Mouse (Mus musculus): ENCODE data around the gene Idua. TPM values are rescaled to one million over a fixed set of nuclear protein-coding genes. Genes with fewer than 3 reads are reported as not detected.

Idua gene
- polyA plus RNA-seq, 1 experiment = 35.4 TPM

- no peaks in the 10 kb centered on the region for H3K27me3 ChIP-seq (ENCODE audit: control insufficient read depth, insufficient read depth, low read length)
- TF ChIP-seq POLR2A (IDR thresholded peaks at IDR 0.05; ENCODE audit: control insufficient read depth, extremely low read depth, insufficient read depth, low read length, poor library complexity) (no peak), CTCF (IDR thresholded peaks at IDR 0.05; ENCODE audit: borderline replicate concordance, control insufficient read depth, extremely low read depth, insufficient read depth, low read length, poor library complexity) (no peak)
- no peak for DNase-seq
- no peaks in the 10 kb centered on the region for H3K36me3 ChIP-seq (ENCODE audit: control insufficient read depth, insufficient read depth, low read length)
- H3K4me3 ChIP-seq (ENCODE audit: control insufficient read depth, insufficient read depth, low read length) = no peak overlapping the region
- no peaks in the 10 kb centered on the region for H3K4me1 ChIP-seq (replicated peaks; ENCODE audit: control insufficient read depth, insufficient read depth, low read length)
- 79% methylated on average over 6 of the region's 6 CpGs for WGBS
- H3K27ac ChIP-seq (ENCODE audit: control insufficient read depth, insufficient read depth, low read length) = no peak overlapping the region
These were observed 49.0 kb downstream of the Idua start for GRCm38 (mm10) chr5:108708981-108709731.

- WGBS = 87% methylated on average over 6 of the region's 6 CpGs
- Histone ChIP-seq H3K36me3 (ENCODE audit: control insufficient read depth, insufficient read depth, low read length) (no peaks in the 10 kb centered on the region), H3K4me1 (replicated peaks; ENCODE audit: control insufficient read depth, insufficient read depth, low read length) (no peaks in the 10 kb centered on the region), H3K4me3 (ENCODE audit: control insufficient read depth, insufficient read depth, low read length) (no peak overlapping the region), H3K27ac (ENCODE audit: control insufficient read depth, insufficient read depth, low read length) (no peak overlapping the region), H3K27me3 (ENCODE audit: control insufficient read depth, insufficient read depth, low read length) (no peaks in the 10 kb centered on the region)
- DNase-seq = no peak
- TF ChIP-seq CTCF (IDR thresholded peaks at IDR 0.05; ENCODE audit: borderline replicate concordance, control insufficient read depth, extremely low read depth, insufficient read depth, low read length, poor library complexity) = no peak
- TF ChIP-seq POLR2A (IDR thresholded peaks at IDR 0.05; ENCODE audit: control insufficient read depth, extremely low read depth, insufficient read depth, low read length, poor library complexity) = no peak
These were observed 51.8 kb downstream of the Idua start for GRCm38 (mm10) chr5:108711968-108712367.

DNA sequence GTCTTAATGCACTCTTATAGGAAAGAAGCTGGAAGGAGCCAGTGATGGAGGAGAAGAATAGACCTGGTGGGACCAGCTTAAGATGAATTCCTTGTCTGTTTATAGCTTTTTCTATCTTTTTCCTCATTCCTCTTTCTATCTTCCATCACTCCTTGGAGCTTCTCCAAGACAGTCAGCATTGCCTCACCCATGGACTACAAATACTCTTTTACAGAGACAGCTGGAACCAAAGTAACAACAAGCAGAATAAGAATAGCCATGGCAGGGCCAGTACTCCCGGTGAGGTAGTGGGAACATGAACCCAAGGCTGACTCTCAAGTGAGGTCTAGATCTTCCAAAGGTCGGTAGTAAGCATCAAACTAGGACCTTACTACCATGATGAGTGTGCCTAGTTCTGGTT is 53.0 kb downstream of the Idua start:
- WGBS = 91% methylated on average over 2 of the region's 2 CpGs
- no peak overlapping the region for H3K27ac ChIP-seq (ENCODE audit: control insufficient read depth, insufficient read depth, low read length)
- DNase-seq = no peak
- H3K36me3 ChIP-seq (ENCODE audit: control insufficient read depth, insufficient read depth, low read length) = no peaks in the 10 kb centered on the region
- TF ChIP-seq CTCF (IDR thresholded peaks at IDR 0.05; ENCODE audit: borderline replicate concordance, control insufficient read depth, extremely low read depth, insufficient read depth, low read length, poor library complexity) (no peak), POLR2A (IDR thresholded peaks at IDR 0.05; ENCODE audit: control insufficient read depth, extremely low read depth, insufficient read depth, low read length, poor library complexity) (no peak)
- H3K4me1 ChIP-seq (replicated peaks; ENCODE audit: control insufficient read depth, insufficient read depth, low read length) = no peaks in the 10 kb centered on the region
- H3K4me3 ChIP-seq (ENCODE audit: control insufficient read depth, insufficient read depth, low read length) = no peak overlapping the region
- H3K27me3 ChIP-seq (ENCODE audit: control insufficient read depth, insufficient read depth, low read length) = no peaks in the 10 kb centered on the region

DNA sequence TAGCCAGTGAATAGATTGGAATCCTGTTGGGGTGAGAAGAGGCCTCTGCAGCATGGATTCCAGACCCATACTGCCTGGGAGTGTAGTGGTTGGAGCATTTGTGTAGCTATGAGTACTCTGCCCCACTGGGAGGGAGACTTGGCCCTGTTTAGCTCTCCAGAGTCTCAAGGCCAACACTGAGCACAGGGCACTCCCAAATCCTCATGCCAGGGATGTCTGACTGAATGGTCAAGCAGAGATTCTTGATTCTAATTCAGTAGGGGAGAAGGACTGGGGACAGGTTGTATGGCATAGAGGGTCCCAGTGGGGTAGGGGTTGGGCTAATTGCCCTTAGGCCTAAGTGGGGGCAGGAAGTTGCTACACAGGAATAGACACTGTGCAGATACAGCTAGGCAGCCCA is 53.6 kb downstream of the Idua start:
- no peak for DNase-seq
- Histone ChIP-seq H3K36me3 (ENCODE audit: control insufficient read depth, insufficient read depth, low read length) (no peaks in the 10 kb centered on the region), H3K27me3 (ENCODE audit: control insufficient read depth, insufficient read depth, low read length) (no peaks in the 10 kb centered on the region), H3K4me3 (ENCODE audit: control insufficient read depth, insufficient read depth, low read length) (no peak overlapping the region), H3K27ac (ENCODE audit: control insufficient read depth, insufficient read depth, low read length) (no peak overlapping the region), H3K4me1 (replicated peaks; ENCODE audit: control insufficient read depth, insufficient read depth, low read length) (no peaks in the 10 kb centered on the region)
- TF ChIP-seq CTCF (IDR thresholded peaks at IDR 0.05; ENCODE audit: borderline replicate concordance, control insufficient read depth, extremely low read depth, insufficient read depth, low read length, poor library complexity) = no peak
- TF ChIP-seq POLR2A (IDR thresholded peaks at IDR 0.05; ENCODE audit: control insufficient read depth, extremely low read depth, insufficient read depth, low read length, poor library complexity) = no peak

- Histone ChIP-seq H3K36me3 (ENCODE audit: control insufficient read depth, insufficient read depth, low read length) (no peaks in the 10 kb centered on the region), H3K4me1 (replicated peaks; ENCODE audit: control insufficient read depth, insufficient read depth, low read length) (no peaks in the 10 kb centered on the region), H3K27ac (ENCODE audit: control insufficient read depth, insufficient read depth, low read length) (no peak overlapping the region), H3K4me3 (ENCODE audit: control insufficient read depth, insufficient read depth, low read length) (no peak overlapping the region), H3K27me3 (ENCODE audit: control insufficient read depth, insufficient read depth, low read length) (no peaks in the 10 kb centered on the region)
- 75% methylated on average over 6 of the region's 6 CpGs for WGBS
- DNase-seq = no peak
- TF ChIP-seq CTCF (IDR thresholded peaks at IDR 0.05; ENCODE audit: borderline replicate concordance, control insufficient read depth, extremely low read depth, insufficient read depth, low read length, poor library complexity) (no peak), POLR2A (IDR thresholded peaks at IDR 0.05; ENCODE audit: control insufficient read depth, extremely low read depth, insufficient read depth, low read length, poor library complexity) (no peak)
These were observed 54.0 kb downstream of the Idua start for GRCm38 (mm10) chr5:108714149-108714548.

GRCm38 (mm10) chr5:108715974-108716373 is 55.8 kb downstream of the Idua start:
- no peak overlapping the region for H3K4me3 ChIP-seq (ENCODE audit: control insufficient read depth, insufficient read depth, low read length)
- H3K27ac ChIP-seq (ENCODE audit: control insufficient read depth, insufficient read depth, low read length) = no peak overlapping the region
- WGBS = 88% methylated on average over 1 of the region's 1 CpGs
- H3K36me3 ChIP-seq (ENCODE audit: control insufficient read depth, insufficient read depth, low read length) = no peaks in the 10 kb centered on the region
- no peaks in the 10 kb centered on the region for H3K27me3 ChIP-seq (ENCODE audit: control insufficient read depth, insufficient read depth, low read length)
- TF ChIP-seq POLR2A (IDR thresholded peaks at IDR 0.05; ENCODE audit: control insufficient read depth, extremely low read depth, insufficient read depth, low read length, poor library complexity) = no peak
- no peak for TF ChIP-seq CTCF (IDR thresholded peaks at IDR 0.05; ENCODE audit: borderline replicate concordance, control insufficient read depth, extremely low read depth, insufficient read depth, low read length, poor library complexity)
- DNase-seq = no peak
- no peaks in the 10 kb centered on the region for H3K4me1 ChIP-seq (replicated peaks; ENCODE audit: control insufficient read depth, insufficient read depth, low read length)

DNA sequence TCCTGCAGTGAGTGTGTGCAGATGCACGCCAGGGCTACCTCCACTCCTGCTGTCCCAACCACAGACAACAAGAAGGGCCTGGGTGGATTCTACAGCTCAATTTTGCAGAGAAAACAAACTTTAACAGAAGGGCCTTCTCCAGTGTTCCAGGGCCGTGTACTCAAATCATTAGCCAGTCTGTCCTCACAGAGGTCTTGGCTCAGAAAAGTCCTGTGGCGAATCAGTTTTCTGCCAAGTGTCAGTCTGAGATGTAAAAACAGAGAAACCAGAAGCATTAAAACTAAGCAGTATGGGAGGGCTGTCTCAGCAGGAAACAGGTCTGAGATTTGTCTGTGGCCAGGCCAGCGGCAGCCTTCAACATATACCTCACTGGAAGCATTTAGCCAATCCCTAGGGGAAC is 57.9 kb downstream of the Idua start:
- Histone ChIP-seq H3K27ac (ENCODE audit: control insufficient read depth, insufficient read depth, low read length) (no peak overlapping the region), H3K4me1 (replicated peaks; ENCODE audit: control insufficient read depth, insufficient read depth, low read length) (no peaks in the 10 kb centered on the region), H3K4me3 (ENCODE audit: control insufficient read depth, insufficient read depth, low read length) (no peak overlapping the region), H3K27me3 (ENCODE audit: control insufficient read depth, insufficient read depth, low read length) (no peaks in the 10 kb centered on the region), H3K36me3 (ENCODE audit: control insufficient read depth, insufficient read depth, low read length) (no peaks in the 10 kb centered on the region)
- no peak for DNase-seq
- TF ChIP-seq POLR2A (IDR thresholded peaks at IDR 0.05; ENCODE audit: control insufficient read depth, extremely low read depth, insufficient read depth, low read length, poor library complexity) (no peak), CTCF (IDR thresholded peaks at IDR 0.05; ENCODE audit: borderline replicate concordance, control insufficient read depth, extremely low read depth, insufficient read depth, low read length, poor library complexity) (no peak)
- WGBS = 87% methylated on average over 4 of the region's 4 CpGs

All from thymus, adult 2 months (tissue).